Mouse (Mus musculus) G1E (cell line): ENCODE results near the gene Cul7. TPM values are rescaled to one million over a fixed set of nuclear protein-coding genes. Genes with fewer than 3 reads are reported as not detected.
A peak's percentile ranks its signal among the peaks of the same experiment; 100 is the strongest.

ENCODE experiments used
- ATAC-seq: 2 replicates; pipeline ENCODE4 v1.8.0; 2016; ENCODE audit warnings: mild to moderate bottlenecking; ENCODE audit not compliant: insufficient number of reproducible peaks, poor library complexity, low FRiP score, severe bottlenecking; ENCODE audit errors: extremely low read depth
- DNase-seq: peaks from one replicate; pipeline ENCODE4 v3.0.0; 2012; ENCODE audit warnings: low spot score
- H3K27me3 ChIP-seq: 2 replicates; pipeline ENCODE4 v1.6.1; 2012; ENCODE audit warnings: mild to moderate bottlenecking, low read length, inconsistent platforms; ENCODE audit not compliant: insufficient read depth
- H3K36me3 ChIP-seq: replicated peaks from 2 replicates; pipeline ENCODE3; 2012; ENCODE audit warnings: mild to moderate bottlenecking, inconsistent platforms
- H3K4me1 ChIP-seq: 2 replicates; pipeline ENCODE4 v1.6.1; 2012; ENCODE audit warnings: low read depth, low read length, inconsistent platforms, mixed read lengths; ENCODE audit not compliant: insufficient read depth
- H3K4me3 ChIP-seq: 2 replicates; pipeline ENCODE4 v1.5.1; 2012; ENCODE audit warnings: low read depth, mild to moderate bottlenecking, inconsistent platforms, low read length, moderate library complexity, mixed read lengths
- H3K9me3 ChIP-seq: replicated peaks from 2 replicates; pipeline ENCODE4 v1.6.1; 2012; ENCODE audit warnings: inconsistent platforms
- CTCF ChIP-seq: IDR thresholded peaks from 2 replicates; pipeline ENCODE4 v1.5.1; 2012; ENCODE audit warnings: low read depth, low read length, inconsistent platforms, mixed read lengths
- GATA1 ChIP-seq: IDR thresholded peaks from 2 replicates; pipeline ENCODE4 v1.6.1; 2012; ENCODE audit warnings: borderline replicate concordance, low read length, inconsistent platforms, mixed read lengths
- GATA2 ChIP-seq: IDR thresholded peaks from 2 replicates; pipeline ENCODE4 v1.6.1; 2012; ENCODE audit warnings: low read depth, low read length, inconsistent platforms, borderline replicate concordance
- POLR2AphosphoS5 ChIP-seq: IDR thresholded peaks from 2 replicates; pipeline ENCODE4 v1.6.1; 2012; ENCODE audit warnings: low read depth, low read length, inconsistent platforms; ENCODE audit not compliant: insufficient replicate concordance
- TAL1 ChIP-seq: conservative IDR thresholded peaks from 2 replicates; pipeline ENCODE4 v1.6.1; 2012; ENCODE audit warnings: low read depth, low read length, inconsistent platforms, mixed read lengths
- polyA plus RNA-seq: library from polyadenylated mRNA; stranded (reverse); fragments of >175 nt; gene quantifications from 2 replicates; pipeline ENCODE4 v1.2.3, GENCODE M21; 2012
- total RNA-seq, 2 experiments: library from RNA; stranded (forward) in 1 of 2; stranded (reverse) in 1 of 2; fragments of 200-1000 nt in 1 of 2; fragments of >200 nt in 1 of 2; fragmentation: Nextera tagmentation in 1 of 2; gene quantifications; 2 replicates each; pipeline ENCODE4 v1.2.3; 2014 to 2017

Gene Cul7
- total and polyA plus RNA-seq, 3 experiments, result 27.4 to 136 (median 44.1) TPM

DNA sequence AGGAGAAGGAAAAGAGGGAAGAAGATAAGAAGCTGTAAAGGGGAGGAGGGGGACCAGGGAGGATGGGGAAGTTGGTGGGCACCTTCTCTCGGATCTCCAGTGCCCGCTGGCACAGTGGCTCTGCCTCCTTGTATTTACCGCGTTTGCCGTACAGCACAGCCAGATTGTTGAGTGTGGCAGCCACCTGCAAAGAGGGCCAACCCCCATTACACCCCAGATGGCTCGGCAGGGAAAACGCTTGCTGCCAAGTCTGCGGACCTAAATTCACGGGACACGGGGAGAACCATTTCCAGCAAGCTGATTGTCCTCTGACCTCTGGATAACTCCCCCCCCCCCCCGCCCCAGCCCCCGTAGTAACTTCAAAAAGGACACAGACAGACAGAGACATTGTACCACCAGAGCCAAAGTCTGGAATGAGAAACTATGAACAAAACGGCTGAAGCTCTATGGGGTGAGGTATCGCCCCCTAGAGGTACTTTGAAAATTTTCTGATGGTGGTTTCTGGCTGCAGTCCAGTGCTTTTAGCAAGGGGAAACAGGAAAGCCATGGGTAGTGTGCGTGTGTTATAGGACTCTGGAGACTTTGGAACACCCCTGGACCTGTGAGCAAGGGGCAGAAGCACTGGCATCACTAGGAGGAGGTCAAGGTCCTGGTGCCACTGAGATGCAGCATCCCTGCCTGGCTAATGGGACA, 13.2 kb upstream of the Cul7 start:
- DNase-seq (peak; percentile 58), ATAC-seq (no peak)
- peaks cover 7% of the 10 kb centered on the region; the same call in 1 of the 2 replicates for H3K4me1 ChIP-seq
- H3K9me3 ChIP-seq, result no peaks in the 10 kb centered on the region
- H3K4me3 ChIP-seq, result no peak overlapping the region
- TF ChIP-seq GATA1 (no peak), CTCF (peak; percentile 17; the same call in 1 of the 2 replicates)
- H3K36me3 ChIP-seq, result peaks cover 22% of the 10 kb centered on the region
- H3K27me3 ChIP-seq, result peaks cover 4% of the 10 kb centered on the region; the same call in 1 of the 2 replicates

DNA sequence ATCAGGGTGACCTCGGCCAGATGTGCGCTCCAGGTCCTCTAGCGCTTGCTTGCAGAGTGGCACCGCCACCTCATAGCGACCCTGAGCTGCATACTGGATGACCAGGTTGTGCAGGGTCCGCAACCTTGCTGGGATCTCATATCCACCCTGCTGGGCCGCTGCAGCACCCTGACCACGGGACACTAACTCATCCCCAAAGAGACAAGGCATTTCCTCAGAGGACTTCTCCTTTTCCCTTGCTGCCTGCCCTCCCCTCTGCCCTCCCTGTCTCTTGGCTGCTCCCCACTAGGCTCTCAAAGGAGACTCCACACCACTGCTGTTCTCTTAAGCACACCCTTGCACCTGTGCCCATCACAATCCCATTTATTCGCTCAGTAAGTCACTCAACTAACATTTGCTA, 10.2 kb upstream of the Cul7 start:
- TF ChIP-seq CTCF (no peak), TAL1 (no peak), GATA2 (no peak), POLR2AphosphoS5 (no peak), GATA1 (no peak)
- DNase-seq (no peak), ATAC-seq (no peak)
- peaks cover 25% of the 10 kb centered on the region for H3K36me3 ChIP-seq
- peaks cover 4% of the 10 kb centered on the region; the same call in 1 of the 2 replicates for H3K27me3 ChIP-seq
- no peak overlapping the region for H3K4me3 ChIP-seq
- peaks cover 15% of the 10 kb centered on the region for H3K4me1 ChIP-seq
- no peaks in the 10 kb centered on the region for H3K9me3 ChIP-seq

GRCm38 (mm10) chr17:46642060-46642459, 8.1 kb upstream of the Cul7 start:
- Histone ChIP-seq H3K9me3 (no peaks in the 10 kb centered on the region), H3K27me3 (no peaks in the 10 kb centered on the region), H3K4me3 (no peak overlapping the region), H3K36me3 (peaks cover 25% of the 10 kb centered on the region), H3K4me1 (peaks cover 21% of the 10 kb centered on the region)
- ATAC-seq, result no peak
- no peak for TF ChIP-seq TAL1
- DNase-seq, result no peak

DNA sequence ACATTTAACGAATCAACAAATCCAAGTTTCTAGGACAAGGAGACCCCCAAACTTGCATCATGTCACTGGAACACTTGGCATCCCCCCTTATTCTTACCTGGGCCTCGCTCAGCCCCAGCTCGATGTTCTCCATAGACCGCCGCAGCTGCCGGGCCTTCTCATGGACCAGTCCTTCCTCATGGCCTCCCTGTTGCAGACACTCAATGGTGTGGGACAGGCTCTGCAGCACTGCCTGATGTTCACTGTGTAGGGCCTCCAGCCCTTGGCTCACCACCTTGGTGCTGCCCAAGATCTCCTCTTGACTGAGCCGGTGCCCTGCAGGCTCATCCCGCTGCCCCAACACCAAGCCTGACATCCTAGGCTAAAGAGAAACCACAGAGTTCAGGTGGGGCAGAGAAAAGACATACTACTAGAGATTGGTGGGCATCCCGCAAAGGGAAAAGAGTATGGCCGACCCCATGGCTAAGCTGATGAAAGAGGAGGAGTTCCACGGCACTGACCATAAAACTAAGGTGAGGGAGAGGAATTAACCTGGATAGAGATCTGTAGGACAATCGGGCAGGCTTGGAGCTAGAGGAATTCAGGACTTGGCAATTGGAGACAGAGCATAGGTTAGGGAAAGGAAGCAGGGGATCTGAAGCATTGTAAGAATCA, 5.9 kb upstream of the Cul7 start:
- no peak for DNase-seq
- peak overlapping the region; percentile 94; the same call in 1 of the 2 replicates for H3K4me3 ChIP-seq
- TF ChIP-seq GATA2 (no peak), CTCF (no peak), TAL1 (no peak), POLR2AphosphoS5 (no peak), GATA1 (no peak)

DNA sequence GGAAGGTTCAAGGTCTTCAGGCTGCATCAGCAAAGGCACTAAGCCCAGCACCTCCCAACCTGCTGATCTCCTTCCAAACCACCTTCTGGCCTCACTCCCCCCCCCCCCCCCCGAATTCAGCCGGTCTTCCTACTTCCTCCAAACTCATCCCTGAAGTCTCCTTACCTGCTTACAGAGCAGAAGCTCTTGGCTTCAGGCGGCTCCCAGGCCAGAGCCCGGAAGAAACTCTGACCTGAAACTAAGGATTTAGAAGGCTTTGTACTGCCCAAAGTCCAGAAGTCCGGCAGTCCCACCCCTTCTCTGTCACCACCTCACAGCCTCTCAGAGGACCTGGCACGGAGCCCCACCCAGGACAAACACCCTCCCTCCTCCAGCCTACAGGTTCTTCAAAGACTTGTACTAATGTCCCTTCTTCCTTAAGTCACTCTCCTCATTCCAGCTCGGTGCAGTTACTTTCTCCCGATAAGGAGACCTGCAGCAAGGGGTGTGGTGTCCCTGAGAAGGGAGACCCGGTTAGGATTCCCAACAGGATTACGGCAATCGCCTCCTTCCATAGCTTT, 5.1 kb upstream of the Cul7 start:
- TF ChIP-seq POLR2AphosphoS5 (no peak), GATA2 (no peak), GATA1 (no peak), TAL1 (no peak), CTCF (no peak)
- no peak for DNase-seq
- peak overlapping the region; percentile 94 for H3K4me3 ChIP-seq
- no peak for ATAC-seq
- no peaks in the 10 kb centered on the region for H3K27me3 ChIP-seq
- H3K36me3 ChIP-seq, result peaks cover 44% of the 10 kb centered on the region
- no peaks in the 10 kb centered on the region for H3K9me3 ChIP-seq
- peaks cover 45% of the 10 kb centered on the region for H3K4me1 ChIP-seq

More for the DNA sequence above, 5.9 kb upstream of the Cul7 start:
- peaks cover 38% of the 10 kb centered on the region for H3K4me1 ChIP-seq
- no peak for ATAC-seq
- H3K27me3 ChIP-seq, result no peaks in the 10 kb centered on the region
- no peaks in the 10 kb centered on the region for H3K9me3 ChIP-seq
- H3K36me3 ChIP-seq, result peaks cover 44% of the 10 kb centered on the region

DNA sequence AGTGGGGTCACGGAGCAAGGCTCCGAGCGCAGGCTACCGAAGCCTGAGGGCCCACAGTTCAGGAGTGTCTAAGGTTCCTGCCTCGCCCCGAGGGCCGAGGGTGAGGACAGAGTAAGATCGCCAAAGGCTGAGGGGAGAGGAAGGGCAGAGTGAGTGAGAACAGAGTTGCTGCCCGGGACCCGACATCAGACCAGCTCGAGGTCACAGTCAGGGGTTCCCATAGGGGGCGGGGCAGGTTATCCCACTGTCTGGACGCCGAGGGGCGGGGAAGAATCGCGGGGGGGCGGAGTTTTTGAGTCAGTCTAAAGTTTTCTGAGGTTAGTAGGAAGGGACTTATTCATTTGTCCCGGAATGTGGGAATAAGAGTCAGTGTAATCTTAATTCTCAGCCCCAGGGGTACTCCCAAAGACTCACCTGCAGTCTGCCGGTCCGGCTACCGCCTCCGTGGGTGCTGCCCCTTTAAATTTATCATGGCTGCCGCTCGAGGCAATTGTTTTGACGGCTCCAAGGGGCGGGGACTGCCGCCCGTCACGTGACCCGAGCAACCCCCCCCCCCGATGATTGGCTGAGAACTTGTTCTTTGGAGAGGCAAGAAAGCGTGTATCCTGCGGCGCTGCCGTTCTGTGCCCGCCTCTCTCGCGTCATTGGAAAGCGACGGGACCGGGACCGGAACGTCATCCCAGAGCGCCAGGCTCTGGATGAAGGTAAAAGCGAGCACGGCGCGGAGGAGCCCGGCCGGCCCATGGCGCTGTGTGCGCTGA, 4.4 kb upstream of the Cul7 start, which contains the start of the genes Klc4 and Mrpl2:
Klc4 (minus strand) TSS at position 462 of the 761 bp plus-strand sequence.
Mrpl2 (plus strand) TSS at position 669 of the 761 bp plus-strand sequence.
- Histone ChIP-seq H3K9me3 (no peaks in the 10 kb centered on the region), H3K27me3 (no peaks in the 10 kb centered on the region), H3K4me1 (peaks cover 52% of the 10 kb centered on the region), H3K4me3 (peak within 1 kb of the TSS; percentile 94), H3K36me3 (peaks cover 42% of the 10 kb centered on the region)
- DNase-seq (peak; percentile 96), ATAC-seq (peak; percentile 61)
- TF ChIP-seq CTCF, result no peak
- TF ChIP-seq TAL1, result no peak
- TF ChIP-seq GATA2, result no peak
- TF ChIP-seq GATA1, result no peak
- TF ChIP-seq POLR2AphosphoS5, result no peak
